Mouse (Mus musculus) testis, adult 2 months (tissue): ENCODE data around the gene Cacna2d1.

Source experiments
- CTCF ChIP-seq: fragments of 200-500 bp; IDR thresholded peaks from 2 replicates; pipeline ENCODE4 v1.5.1; 2012; ENCODE audit warnings: low read depth, mild to moderate bottlenecking, inconsistent platforms, low read length, moderate library complexity; ENCODE audit not compliant: control insufficient read depth, insufficient read depth, insufficient replicate concordance
- POLR2A ChIP-seq: fragments of 200-500 bp; IDR thresholded peaks from 2 replicates; pipeline ENCODE4 v1.6.1; 2012; ENCODE audit warnings: low read depth, mild to moderate bottlenecking, inconsistent platforms, low read length, moderate library complexity; ENCODE audit not compliant: control insufficient read depth

GRCm38 (mm10) chr5:16013649-16014048 lies 79.2 kb downstream of the Cacna2d1 start:
- TF ChIP-seq CTCF (no peak), POLR2A (no peak)
